Mouse (Mus musculus) fat pad, adult 2 months (tissue): ENCODE measurements around the gene Vps11.
"Not testable (repeated sequence)": the region's sequence is repeated elsewhere in the genome, so short reads cannot be mapped to it uniquely, and the experiment has no call there.

Experiments
- DNase-seq: peaks from one replicate; pipeline ENCODE4 v3.0.0-alpha.2; 2011; ENCODE audit warnings: low read depth, low spot score; ENCODE audit errors: extremely low read depth

The Vps11 gene

DNA sequence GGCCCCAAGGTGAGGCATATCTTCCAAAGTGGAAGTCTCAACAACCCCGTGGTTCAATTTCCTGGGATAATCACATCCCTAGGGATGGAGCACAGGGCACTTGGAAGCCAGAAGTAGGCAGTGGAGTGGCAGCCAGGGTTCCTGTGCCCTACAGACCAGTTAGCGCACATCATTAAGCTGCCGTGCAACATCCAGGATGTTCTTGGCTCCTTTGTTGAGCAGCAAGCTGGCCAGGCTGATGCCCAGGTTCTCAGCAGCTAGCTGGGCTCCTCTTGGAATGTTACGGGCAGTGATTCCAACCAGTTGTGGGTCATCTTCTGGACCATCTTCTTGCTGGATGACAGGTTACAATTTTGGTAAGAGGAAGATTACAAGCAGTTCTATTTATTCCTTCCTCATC lies 25.0 kb downstream of the Vps11 start:
- not testable (repeated sequence) for DNase-seq

- DNase-seq = no peak
Measured at GRCm38 (mm10) chr9:44336093-44336406, 25.4 kb downstream of the Vps11 start.

GRCm38 (mm10) chr9:44335331-44336092 lies 26.0 kb downstream of the Vps11 start:
- no peak for DNase-seq

GRCm38 (mm10) chr9:44334396-44335330 lies 26.8 kb downstream of the Vps11 start, which contains the start of gene H2afx:
H2afx (plus strand) TSS chr9:44334694.
- DNase-seq = peak; percentile 96

- DNase-seq = no peak
Measured at GRCm38 (mm10) chr9:44332918-44333638, 28.4 kb downstream of the Vps11 start.

DNA sequence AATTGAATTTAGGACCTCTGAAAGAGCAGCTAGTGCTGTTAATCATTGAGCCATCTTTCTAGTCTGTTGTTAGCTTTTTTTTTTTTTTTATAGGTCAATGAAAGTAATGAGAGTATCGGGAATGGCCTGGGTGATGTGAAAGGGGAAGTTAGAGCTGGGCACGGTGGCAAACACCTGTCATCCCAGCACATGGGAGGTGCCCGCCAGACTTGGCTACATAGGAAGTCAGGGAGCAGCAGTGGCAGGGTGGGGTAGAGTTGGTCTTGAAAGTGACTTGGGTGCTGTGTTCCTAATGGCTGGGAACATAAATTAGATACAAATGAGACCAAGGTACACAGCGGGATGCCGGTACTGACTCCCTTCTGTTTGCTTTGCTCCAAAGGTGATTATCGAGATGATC lies 30.7 kb downstream of the Vps11 start:
- DNase-seq = no peak

- no peak for DNase-seq
Measured at GRCm38 (mm10) chr9:44327926-44328325, 33.5 kb downstream of the Vps11 start.

- no peak for DNase-seq
Measured at GRCm38 (mm10) chr9:44327064-44327711, 34.3 kb downstream of the Vps11 start.

DNA sequence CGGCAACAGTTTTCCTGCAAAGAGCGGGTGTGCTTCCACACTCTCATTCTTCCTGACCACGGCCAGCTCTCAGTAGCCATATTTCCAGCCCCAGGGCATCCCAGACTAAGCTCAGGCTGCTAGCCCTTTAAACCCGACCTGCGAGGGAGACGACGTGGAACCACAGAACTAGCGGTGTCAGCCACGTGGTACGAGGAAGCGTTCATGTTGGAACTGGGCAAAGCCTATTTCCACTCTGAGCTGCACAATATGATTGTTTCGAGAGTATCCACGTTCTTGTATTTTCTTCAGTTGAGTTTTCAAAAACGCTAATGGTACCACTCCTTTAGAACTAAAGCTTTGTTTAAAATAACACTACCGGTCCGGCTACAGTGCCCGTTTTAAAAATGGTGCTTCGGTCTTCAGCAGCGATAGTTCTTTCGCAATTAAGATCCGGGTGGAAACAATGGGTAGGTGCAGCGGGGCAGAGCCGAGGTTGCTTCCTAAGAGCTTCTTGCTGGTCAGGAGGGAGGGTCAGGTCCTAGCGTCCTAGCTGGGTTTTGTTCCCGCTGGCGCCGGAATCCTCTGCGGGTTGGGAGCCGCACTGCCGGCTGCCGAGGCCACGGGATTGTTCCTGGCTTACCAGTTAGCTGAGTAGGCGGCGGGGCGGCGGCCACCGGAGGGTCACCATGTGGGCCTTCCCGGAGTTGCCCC lies 35.0 kb downstream of the Vps11 start:
- DNase-seq = peak; percentile 62

GRCm38 (mm10) chr9:44325768-44326370 lies 35.6 kb downstream of the Vps11 start, which contains the start of gene Dpagt1:
Dpagt1 (plus strand) TSS chr9:44326019.
- DNase-seq = peak; percentile 73

DNA sequence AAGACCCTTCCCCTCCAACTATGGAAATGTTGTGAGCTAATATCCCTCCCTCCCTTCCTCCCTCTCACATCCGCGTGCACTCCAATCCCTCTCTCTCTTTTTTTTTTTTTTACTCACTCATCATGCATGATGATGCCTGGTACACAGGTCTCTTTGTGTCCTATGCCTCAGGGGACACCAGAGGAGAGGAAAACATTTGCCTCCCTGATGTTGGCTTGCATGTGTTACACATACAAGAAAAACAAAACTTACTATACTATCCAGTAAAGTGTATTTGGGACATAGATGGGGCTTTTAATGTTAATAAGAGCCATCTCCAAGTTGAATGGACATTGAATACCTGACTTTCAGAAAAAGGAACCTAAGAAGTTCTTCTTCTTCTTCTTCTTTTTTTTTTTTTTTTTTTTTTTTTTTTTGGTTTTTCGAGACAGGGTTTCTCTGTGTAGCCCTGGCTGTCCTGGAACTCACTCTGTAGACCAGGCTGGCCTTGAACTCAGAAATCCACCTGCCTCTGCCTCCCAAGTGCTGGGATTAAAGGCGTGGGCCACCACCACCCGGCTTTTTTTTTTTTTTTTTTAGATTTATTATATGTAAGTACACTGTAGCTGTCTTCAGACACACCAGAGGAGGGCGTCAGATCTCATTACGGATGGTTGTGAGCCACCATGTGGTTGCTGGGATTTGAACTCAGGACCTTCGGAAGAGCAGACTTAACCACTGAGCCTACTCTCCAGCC lies 36.3 kb downstream of the Vps11 start:
- not testable (repeated sequence) for DNase-seq

GRCm38 (mm10) chr9:44324147-44324546 lies 37.3 kb downstream of the Vps11 start:
- DNase-seq = no peak

DNA sequence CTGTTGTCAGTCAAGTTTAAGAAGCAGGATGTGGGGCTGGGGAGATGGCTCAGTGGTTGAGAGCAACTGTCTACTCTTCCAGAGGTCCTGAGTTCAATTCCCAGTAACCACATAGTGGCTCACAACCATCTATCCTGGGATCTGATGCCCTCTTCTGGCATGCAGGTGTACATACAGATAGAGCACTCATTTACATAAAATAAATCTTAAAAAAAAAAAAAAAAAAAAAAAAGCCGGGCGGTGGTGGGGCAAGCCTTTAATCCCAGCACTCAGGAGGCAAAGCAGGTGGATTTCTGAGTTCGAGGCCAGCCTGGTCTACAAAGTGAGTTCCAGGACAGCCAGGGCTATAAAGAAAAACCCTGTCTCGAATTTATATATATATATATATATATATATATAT lies 37.8 kb downstream of the Vps11 start:
- DNase-seq = not testable (repeated sequence)

GRCm38 (mm10) chr9:44320799-44321133 lies 40.7 kb downstream of the Vps11 start:
- no peak for DNase-seq

DNA sequence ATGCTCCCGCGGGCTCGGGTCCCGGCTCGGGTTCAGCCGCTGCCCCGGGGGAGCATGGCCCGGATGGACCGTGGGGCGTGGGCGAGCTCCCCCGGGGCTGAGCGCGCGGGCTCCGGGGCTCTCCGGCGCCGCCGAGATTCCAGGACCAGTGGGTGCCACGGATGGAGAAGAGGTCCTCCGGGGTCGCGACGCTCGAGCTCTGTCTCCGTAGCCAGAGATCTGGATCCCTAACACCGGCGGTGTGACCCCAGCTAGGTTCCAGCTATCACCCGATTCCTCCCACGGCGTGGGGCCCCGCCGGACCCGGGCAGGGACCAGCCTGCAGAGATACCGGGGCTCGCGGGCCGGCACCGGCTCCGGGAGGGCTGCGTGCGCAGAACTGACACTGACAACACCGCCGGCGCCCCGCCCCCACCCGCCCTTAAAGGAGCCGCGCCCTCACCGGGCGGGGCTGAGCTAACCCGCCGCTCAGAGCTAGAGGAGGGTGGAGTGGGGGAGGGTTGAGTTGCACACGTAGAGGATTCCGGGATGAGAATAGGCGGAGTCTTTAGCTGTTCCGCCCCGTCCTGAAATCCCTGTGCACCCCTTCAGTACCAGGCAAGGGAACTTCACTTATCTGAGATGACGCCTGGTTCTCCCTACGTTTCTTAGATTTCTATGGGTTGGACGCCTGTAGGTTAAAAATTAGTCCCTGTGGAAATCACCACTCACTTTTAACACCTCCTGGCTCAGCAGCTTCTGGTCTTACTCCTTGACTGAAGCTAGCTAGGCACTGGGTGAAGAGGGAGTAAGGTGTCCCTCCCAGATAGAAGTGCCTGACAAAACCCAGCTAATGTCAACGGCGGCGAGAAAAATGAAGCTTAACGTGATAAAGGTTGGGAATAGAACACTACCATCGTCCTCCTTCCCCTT lies 41.3 kb downstream of the Vps11 start, which contains the start of gene C2cd2l:
Gene C2cd2l, minus strand, starts transcription at position 399 of the 912 bp plus-strand sequence.
- DNase-seq = peak; percentile 74

GRCm38 (mm10) chr9:44319105-44319886 lies 42.2 kb downstream of the Vps11 start:
- no peak for DNase-seq

DNA sequence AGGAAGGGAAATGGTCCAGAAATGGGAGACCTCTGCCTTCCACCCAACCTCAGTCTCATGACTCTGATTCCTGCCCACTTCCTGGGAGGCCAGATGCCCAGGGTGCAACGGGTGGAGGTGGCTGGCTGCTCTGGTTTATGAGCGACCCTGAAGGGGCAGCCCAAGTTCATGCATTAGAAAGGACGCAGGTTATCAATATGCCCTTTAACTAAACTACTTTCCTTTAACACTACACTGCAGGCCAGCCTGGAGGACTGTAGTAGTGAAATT lies 42.7 kb downstream of the Vps11 start:
- no peak for DNase-seq
